Mouse (Mus musculus) intestine, embryonic 15.5 days (tissue): ENCODE measurements around the gene Ngef. TPM values are rescaled to one million over a fixed set of nuclear protein-coding genes. Genes with fewer than 3 reads are reported as not detected.
A peak's percentile ranks its signal among the peaks of the same experiment; 100 is the strongest.

Experiments
- ATAC-seq: fragments of 200-750 bp; cut with Nextera tagmentation; 2 replicates; pipeline ENCODE4 v1.8.0; 2017; ENCODE audit warnings: moderate TSS enrichment, moderate library complexity
- H3K27ac ChIP-seq: fragments of 300-500 bp; sonication (generic); 2 replicates; pipeline ENCODE4 v1.5.1; 2015; ENCODE audit warnings: mild to moderate bottlenecking, inconsistent platforms
- H3K27me3 ChIP-seq: fragments of 300-500 bp; sonication (generic); replicated peaks from 2 replicates; pipeline ENCODE4 v1.6.1; 2015; ENCODE audit warnings: inconsistent platforms
- H3K36me3 ChIP-seq: fragments of 300-500 bp; sonication (generic); 2 replicates; pipeline ENCODE4 v1.6.1; 2015; ENCODE audit warnings: inconsistent platforms
- H3K4me1 ChIP-seq: fragments of 300-500 bp; sonication (generic); replicated peaks from 2 replicates; pipeline ENCODE4 v1.6.1; 2015; ENCODE audit warnings: inconsistent platforms
- H3K4me2 ChIP-seq: fragments of 300-500 bp; sonication (generic); replicated peaks from 2 replicates; pipeline ENCODE4 v1.6.1; 2015; ENCODE audit warnings: mild to moderate bottlenecking, inconsistent platforms
- H3K4me3 ChIP-seq: fragments of 300-500 bp; sonication (generic); replicated peaks from 2 replicates; pipeline ENCODE4 v1.5.1; 2015; ENCODE audit warnings: inconsistent platforms
- H3K9ac ChIP-seq: fragments of 300-500 bp; sonication (generic); 2 replicates; pipeline ENCODE4 v1.6.1; 2015; ENCODE audit warnings: inconsistent platforms
- H3K9me3 ChIP-seq: fragments of 300-500 bp; sonication (generic); 2 replicates; pipeline ENCODE4 v1.6.1; 2016; ENCODE audit warnings: inconsistent platforms
- WGBS: fragments of 180-500 bp; shearing (Covaris S2); methylation state at CpG from one replicate; pipeline ENCODE4 v1.1.7; 2015; 5-methylcytosine and 5-hydroxymethylcytosine counted together
- polyA plus RNA-seq: library from polyadenylated mRNA; unstranded; fragments of >200 nt; fragmentation: Nextera tagmentation; extraction: Ambion mirVana; gene quantifications from 2 replicates; pipeline ENCODE4 v1.2.1, GENCODE M21; 2015

The Ngef gene
- polyA plus RNA-seq, 1 experiment from 2014 or later: 17.9 TPM

GRCm38 (mm10) chr1:87551008-87551407 is 22.7 kb downstream of the Ngef start:
- H3K4me3 ChIP-seq: no peak overlapping the region
- peak; percentile 96 for ATAC-seq
- H3K9ac ChIP-seq: no peak overlapping the region
- no peak overlapping the region for H3K4me2 ChIP-seq
- H3K36me3 ChIP-seq: no peaks in the 10 kb centered on the region
- no peaks in the 10 kb centered on the region for H3K9me3 ChIP-seq
- H3K27ac ChIP-seq: 0 out of 2 replicates have a peak overlapping the region, but pooled peaks have one; percentile 22
- WGBS: 55% methylated on average over 3 of the region's 3 CpGs
- H3K27me3 ChIP-seq: no peaks in the 10 kb centered on the region
- 0 out of 2 replicates have a peak, but pooled peaks cover 9% of the 10 kb centered on the region for H3K4me1 ChIP-seq

- Histone ChIP-seq H3K4me2 (no peak overlapping the region), H3K4me3 (no peak overlapping the region), H3K9me3 (no peaks in the 10 kb centered on the region), H3K27me3 (no peaks in the 10 kb centered on the region), H3K4me1 (no peaks in the 10 kb centered on the region), H3K27ac (no peak overlapping the region), H3K9ac (no peak overlapping the region), H3K36me3 (no peaks in the 10 kb centered on the region)
- WGBS: 32% methylated on average over 7 of the region's 7 CpGs
- no peak for ATAC-seq
Observed at GRCm38 (mm10) chr1:87541614-87542013, 32.1 kb downstream of the Ngef start.

GRCm38 (mm10) chr1:87537008-87537407 is 36.7 kb downstream of the Ngef start:
- Histone ChIP-seq H3K4me3 (no peak overlapping the region), H3K4me2 (no peak overlapping the region), H3K9me3 (no peaks in the 10 kb centered on the region), H3K27me3 (no peaks in the 10 kb centered on the region), H3K4me1 (no peaks in the 10 kb centered on the region), H3K27ac (no peak overlapping the region), H3K36me3 (no peaks in the 10 kb centered on the region), H3K9ac (no peak overlapping the region)
- 89% methylated on average over 1 of the region's 1 CpGs for WGBS
- no peak for ATAC-seq

DNA sequence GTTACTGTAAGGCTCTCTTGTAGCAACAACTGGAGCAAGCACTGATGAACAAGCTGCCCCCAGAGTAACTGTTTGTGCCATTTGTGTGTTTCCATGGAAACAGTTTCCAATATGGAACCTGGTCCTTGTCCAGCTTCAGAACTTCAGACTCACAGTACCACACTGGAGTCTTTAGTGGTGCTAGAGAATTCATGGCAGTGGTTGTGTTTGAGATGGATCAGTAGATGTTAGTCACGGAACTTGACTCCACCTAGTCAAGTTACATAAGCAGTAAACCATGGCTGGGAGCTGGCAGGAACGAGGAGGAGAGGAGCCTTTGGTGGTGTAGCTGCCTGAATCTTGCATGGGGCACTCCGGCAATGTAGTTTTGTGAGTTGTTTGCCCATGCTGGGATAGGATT is 39.6 kb downstream of the Ngef start:
- H3K4me3 ChIP-seq: no peak overlapping the region
- no peaks in the 10 kb centered on the region for H3K27me3 ChIP-seq
- H3K9ac ChIP-seq: no peak overlapping the region
- no peak overlapping the region for H3K27ac ChIP-seq
- no peaks in the 10 kb centered on the region for H3K4me1 ChIP-seq
- whole genome bisulfite sequencing: 79% methylated on average over 3 of the region's 3 CpGs
- H3K9me3 ChIP-seq: no peaks in the 10 kb centered on the region
- H3K4me2 ChIP-seq: no peak overlapping the region
- no peaks in the 10 kb centered on the region for H3K36me3 ChIP-seq
- no peak for ATAC-seq

- H3K27ac ChIP-seq: no peak overlapping the region
- no peak for ATAC-seq
- no peak overlapping the region for H3K9ac ChIP-seq
- H3K4me2 ChIP-seq: no peak overlapping the region
- no peaks in the 10 kb centered on the region for H3K9me3 ChIP-seq
- 70% methylated on average over 4 of the region's 4 CpGs for WGBS
- H3K4me1 ChIP-seq: no peaks in the 10 kb centered on the region
- H3K27me3 ChIP-seq: no peaks in the 10 kb centered on the region
- no peaks in the 10 kb centered on the region for H3K36me3 ChIP-seq
- no peak overlapping the region for H3K4me3 ChIP-seq
Observed at GRCm38 (mm10) chr1:87532346-87532745, 41.3 kb downstream of the Ngef start.

DNA sequence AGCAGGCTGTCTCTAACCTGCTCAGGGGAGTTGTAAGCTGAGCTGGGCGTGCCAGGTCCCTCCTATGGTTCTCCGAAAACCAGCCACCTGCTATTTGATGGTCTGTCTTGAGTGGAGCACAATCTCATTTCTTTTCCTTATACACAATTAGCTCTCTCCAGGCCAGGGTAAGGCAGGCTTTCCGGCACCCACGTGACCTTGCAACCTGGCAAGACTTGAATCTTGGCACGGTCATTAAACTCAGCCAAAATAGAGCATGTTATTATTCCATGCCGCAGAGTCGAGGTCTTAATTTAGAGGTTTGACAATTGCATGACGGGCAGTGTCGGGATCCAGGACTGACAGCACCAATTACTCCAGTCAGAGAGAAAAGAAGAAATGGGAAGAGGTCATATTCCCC is 46.5 kb downstream of the Ngef start:
- no peak overlapping the region for H3K4me2 ChIP-seq
- H3K27ac ChIP-seq: no peak overlapping the region
- WGBS: 82% methylated on average over 9 of the region's 9 CpGs

GRCm38 (mm10) chr1:87525041-87525440 is 48.6 kb downstream of the Ngef start:
- WGBS: 96% methylated on average over 7 of the region's 7 CpGs
- Histone ChIP-seq H3K27ac (no peak overlapping the region), H3K4me1 (no peaks in the 10 kb centered on the region), H3K27me3 (no peaks in the 10 kb centered on the region), H3K9ac (no peak overlapping the region), H3K4me3 (no peak overlapping the region), H3K36me3 (no peaks in the 10 kb centered on the region), H3K4me2 (no peak overlapping the region), H3K9me3 (no peaks in the 10 kb centered on the region)
- no peak for ATAC-seq

More for the DNA sequence above, 46.5 kb downstream of the Ngef start:
- ATAC-seq: no peak
- H3K9ac ChIP-seq: no peak overlapping the region
- H3K4me3 ChIP-seq: no peak overlapping the region
- H3K4me1 ChIP-seq: no peaks in the 10 kb centered on the region
- H3K27me3 ChIP-seq: no peaks in the 10 kb centered on the region
- H3K36me3 ChIP-seq: no peaks in the 10 kb centered on the region
- no peaks in the 10 kb centered on the region for H3K9me3 ChIP-seq

- Histone ChIP-seq H3K9ac (no peak overlapping the region), H3K4me3 (no peak overlapping the region), H3K9me3 (no peaks in the 10 kb centered on the region), H3K27me3 (no peaks in the 10 kb centered on the region), H3K36me3 (no peaks in the 10 kb centered on the region), H3K4me1 (no peaks in the 10 kb centered on the region), H3K4me2 (no peak overlapping the region), H3K27ac (no peak overlapping the region)
- WGBS: 61% methylated on average over 1 of the region's 1 CpGs
- ATAC-seq: no peak
Observed at GRCm38 (mm10) chr1:87521523-87521922, 52.1 kb downstream of the Ngef start.

DNA sequence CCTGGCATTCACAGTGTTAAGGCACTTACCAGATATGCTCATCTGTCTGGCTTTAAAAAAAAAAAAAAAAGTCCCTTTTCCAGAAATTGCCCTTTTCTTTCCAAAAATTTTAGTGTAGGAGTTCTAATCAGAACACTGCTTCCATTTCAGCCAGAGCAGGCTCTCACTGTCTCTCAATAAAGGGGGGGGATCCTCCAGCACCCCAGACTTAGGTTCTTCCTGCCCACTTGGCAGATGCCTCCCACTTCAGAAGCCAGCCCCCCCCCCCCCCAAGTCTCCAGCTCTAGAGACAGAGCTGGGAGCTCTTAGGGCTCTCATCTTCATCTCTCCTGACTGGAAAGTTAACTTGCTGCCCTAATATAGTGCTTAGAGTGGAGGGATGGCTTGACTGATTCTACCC is 53.2 kb downstream of the Ngef start:
- no peak overlapping the region for H3K27ac ChIP-seq
- H3K9ac ChIP-seq: no peak overlapping the region
- no peak overlapping the region for H3K4me2 ChIP-seq
- H3K36me3 ChIP-seq: no peaks in the 10 kb centered on the region
- H3K9me3 ChIP-seq: no peaks in the 10 kb centered on the region
- no peaks in the 10 kb centered on the region for H3K4me1 ChIP-seq
- no peaks in the 10 kb centered on the region for H3K27me3 ChIP-seq
- ATAC-seq: no peak
- no peak overlapping the region for H3K4me3 ChIP-seq

- ATAC-seq: no peak
- Histone ChIP-seq H3K4me1 (peaks cover 14% of the 10 kb centered on the region), H3K27me3 (peaks cover 28% of the 10 kb centered on the region), H3K27ac (no peak overlapping the region), H3K36me3 (no peaks in the 10 kb centered on the region), H3K9me3 (no peaks in the 10 kb centered on the region), H3K4me2 (peak overlapping the region; percentile 100; the same call in 1 of the 2 replicates), H3K4me3 (peak overlapping the region; percentile 69; the same call in 1 of the 2 replicates), H3K9ac (no peak overlapping the region)
- WGBS: 8% methylated on average over 5 of the region's 5 CpGs
Observed at GRCm38 (mm10) chr1:87510845-87511244, 62.8 kb downstream of the Ngef start.

DNA sequence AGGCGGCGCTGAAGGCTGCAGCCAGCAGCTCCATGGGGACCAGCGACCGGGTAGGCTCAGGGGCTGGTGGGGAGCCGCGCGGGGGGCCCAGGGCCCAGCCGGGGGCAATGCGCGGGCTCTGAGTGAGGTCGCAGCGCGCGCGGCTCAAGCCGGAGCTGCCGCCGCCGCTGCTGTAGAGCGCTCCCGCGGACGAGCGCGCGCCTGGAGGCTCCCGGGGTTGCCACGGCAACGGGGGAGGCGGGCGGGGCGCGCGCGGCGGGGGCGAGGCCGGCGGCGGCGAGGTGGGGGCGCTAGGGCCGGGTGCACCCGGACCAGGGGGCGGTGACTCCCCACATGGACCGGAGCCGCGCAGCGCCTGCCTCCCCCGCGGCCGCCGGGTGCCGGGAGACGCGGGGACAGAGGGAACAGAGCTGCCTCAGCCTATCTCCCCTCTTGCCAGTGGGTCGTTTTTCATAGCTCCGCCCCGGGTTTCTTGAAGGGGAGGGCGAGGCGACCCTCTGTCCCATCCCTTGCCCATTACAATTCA is 63.4 kb downstream of the Ngef start:
- no peaks in the 10 kb centered on the region for H3K9me3 ChIP-seq
- peaks cover 14% of the 10 kb centered on the region for H3K4me1 ChIP-seq
- H3K4me3 ChIP-seq: peak overlapping the region; percentile 69
- peak; percentile 89 for ATAC-seq
- no peak overlapping the region for H3K27ac ChIP-seq
- H3K9ac ChIP-seq: peak overlapping the region; percentile 68
- no peaks in the 10 kb centered on the region for H3K36me3 ChIP-seq
- WGBS: under 1% methylated on average over 55 of the region's 61 CpGs
- peak overlapping the region; percentile 100 for H3K4me2 ChIP-seq
- peaks cover 28% of the 10 kb centered on the region for H3K27me3 ChIP-seq

- 2% methylated on average over 56 of the region's 56 CpGs for WGBS
- Histone ChIP-seq H3K27ac (no peak within 1 kb of the TSS), H3K27me3 (peaks cover 28% of the 10 kb centered on the region), H3K36me3 (no peaks in the 10 kb centered on the region), H3K4me3 (peak within 1 kb of the TSS; percentile 69), H3K4me1 (peaks cover 14% of the 10 kb centered on the region), H3K9me3 (no peaks in the 10 kb centered on the region), H3K9ac (peak within 1 kb of the TSS; percentile 68), H3K4me2 (peak within 1 kb of the TSS; percentile 100)
- peak; percentile 70 for ATAC-seq
Observed at GRCm38 (mm10) chr1:87509561-87510165, 64.0 kb downstream of the Ngef start, which contains the start of gene Neu2. Gene Neu2, plus strand, starts transcription at chr1:87509889.
